Mouse (Mus musculus): ENCODE results near the gene Mip.

DNA sequence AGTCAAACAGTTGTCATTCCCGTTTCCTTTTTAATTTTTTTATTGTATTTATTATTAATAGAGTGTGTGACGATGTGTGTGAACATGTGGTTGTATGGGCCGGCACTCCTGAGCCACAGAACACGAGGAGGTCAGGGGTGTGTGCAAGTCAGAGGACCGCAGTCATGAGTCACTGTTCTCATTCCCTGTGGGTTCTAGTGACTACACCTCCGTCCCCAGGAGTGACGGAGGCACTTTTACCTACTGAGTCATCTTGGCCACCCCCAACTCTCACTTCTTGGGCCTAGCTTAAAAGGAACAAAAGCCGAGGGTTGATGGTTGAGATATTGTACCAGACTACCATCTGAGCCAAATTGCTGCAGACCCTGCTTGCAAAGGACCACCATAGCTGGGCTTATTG, 30.7 kb downstream of the Mip start:
- no peak for TF ChIP-seq GATA1 (IDR thresholded peaks at IDR 0.05; ENCODE audit: low read length)
- TF ChIP-seq TAL1 (IDR thresholded peaks at IDR 0.05; ENCODE audit: low read length) = no peak
